Mouse (Mus musculus) MEL (cell line): ENCODE measurements at regions not wholly inside any gene's neighbourhood (a gene's known extent, or its start where the extent isn't known, plus 50 kb on each side); places are given as distances from the start of the nearest gene placed in this dataset.

Experiments used
- E2F4 ChIP-seq: IDR thresholded peaks from 2 replicates; pipeline ENCODE4 v1.6.1; 2011; ENCODE audit warnings: low read depth, low read length, improper control_type of control experiment, borderline replicate concordance
- EP300 ChIP-seq, 2 experiments: IDR thresholded peaks; 2 replicates each; pipeline ENCODE4 v1.6.1; 2011; ENCODE audit warnings: improper control_type of control experiment in 2 of 2, low read length in 2 of 2, low read depth in 1 of 2, mild to moderate bottlenecking in 1 of 2

DNA sequence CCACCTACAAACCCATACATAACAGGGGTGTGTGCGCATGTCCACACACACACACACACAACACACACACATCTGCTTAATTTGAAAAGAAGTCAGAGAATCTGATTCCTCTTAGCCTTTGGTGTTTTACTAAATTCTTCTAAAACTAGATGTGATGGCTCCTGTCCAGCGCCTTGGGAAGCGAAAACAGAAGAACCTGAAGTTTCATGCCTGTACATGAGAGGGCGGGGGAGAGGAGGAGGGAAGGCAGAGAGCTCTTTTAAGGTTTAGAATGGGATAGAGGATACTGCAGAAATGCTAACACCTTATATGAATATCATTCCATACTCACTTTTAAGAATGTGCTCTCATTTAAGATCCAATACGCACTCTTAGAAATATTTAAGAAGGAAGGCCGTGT lies 64.5 kb upstream of the Fer start:
- TF ChIP-seq E2F4: no peak
- no peak for TF ChIP-seq EP300 (IDR thresholded peaks at IDR 0.05; ENCODE audit: low read depth in 1 of 2, low read length in 2 of 2)
